Mouse (Mus musculus) intestine, embryonic 14.5 days (tissue): ENCODE results near the gene Syt12. TPM values are rescaled to one million over a fixed set of nuclear protein-coding genes. Genes with fewer than 3 reads are reported as not detected.
"Not testable (repeated sequence)": the region's sequence is repeated elsewhere in the genome, so short reads cannot be mapped to it uniquely, and the experiment has no call there.

Experiments
- ATAC-seq: fragments of 200-750 bp; cut with Nextera tagmentation; replicated peaks from 2 replicates; pipeline ENCODE4 v1.8.0; 2017; ENCODE audit warnings: low read depth, moderate number of reproducible peaks, moderate TSS enrichment, moderate library complexity; ENCODE audit not compliant: low FRiP score, low TSS enrichment
- DNase-seq: peaks from one replicate; pipeline ENCODE4 v3.0.0-alpha.2; 2018; ENCODE audit warnings: low spot score
- H3K27ac ChIP-seq: fragments of 300-500 bp; sonication (generic); 2 replicates; pipeline ENCODE4 v1.5.1; 2014; ENCODE audit warnings: low read depth, mild to moderate bottlenecking, control low read depth
- H3K27me3 ChIP-seq: fragments of 300-500 bp; sonication (generic); replicated peaks from 2 replicates; pipeline ENCODE4 v1.6.1; 2014; ENCODE audit warnings: low read length, control low read depth; ENCODE audit not compliant: control insufficient read depth, insufficient read depth
- H3K36me3 ChIP-seq: fragments of 300-500 bp; sonication (generic); 2 replicates; pipeline ENCODE4 v1.6.1; 2014; ENCODE audit warnings: low read length, control low read depth; ENCODE audit not compliant: control insufficient read depth, insufficient read depth
- H3K4me1 ChIP-seq: fragments of 300-500 bp; sonication (generic); replicated peaks from 2 replicates; pipeline ENCODE4 v1.6.1; 2014; ENCODE audit warnings: low read length, control low read depth, mixed read lengths; ENCODE audit not compliant: control insufficient read depth, insufficient read depth
- H3K4me2 ChIP-seq: fragments of 300-500 bp; sonication (generic); 2 replicates; pipeline ENCODE4 v1.6.1; 2014; ENCODE audit warnings: low read length
- H3K4me3 ChIP-seq: fragments of 300-500 bp; sonication (generic); 2 replicates; pipeline ENCODE4 v1.5.1; 2014; ENCODE audit warnings: low read depth, low read length, control low read depth, mixed read lengths
- H3K9ac ChIP-seq: fragments of 300-500 bp; sonication (generic); 2 replicates; pipeline ENCODE4 v1.6.1; 2014; ENCODE audit warnings: mild to moderate bottlenecking, low read length
- H3K9me3 ChIP-seq: fragments of 300-500 bp; sonication (generic); 2 replicates; pipeline ENCODE4 v1.6.1; 2016; ENCODE audit warnings: low read length, control low read depth; ENCODE audit not compliant: control insufficient read depth
- WGBS: fragments of 180-500 bp; shearing (Covaris S2); extraction: QIAGEN DNeasy Blood & Tissue Kit; methylation state at CpG from one replicate; pipeline ENCODE4 v1.1.7; 2014; 5-methylcytosine and 5-hydroxymethylcytosine counted together
- polyA plus RNA-seq: library from polyadenylated mRNA; unstranded; fragments of >200 nt; fragmentation: Nextera tagmentation; extraction: Ambion mirVana; gene quantifications from 2 replicates; pipeline ENCODE4 v1.2.1, GENCODE M21; 2014

Gene Syt12
- polyA plus RNA-seq, 1 experiment from 2014 or later: 0.47 TPM

- Histone ChIP-seq H3K4me1 (no peaks in the 10 kb centered on the region), H3K9me3 (no peaks in the 10 kb centered on the region), H3K4me2 (no peak overlapping the region), H3K27me3 (no peaks in the 10 kb centered on the region), H3K36me3 (no peaks in the 10 kb centered on the region), H3K27ac (no peak overlapping the region), H3K4me3 (no peak overlapping the region), H3K9ac (no peak overlapping the region)
- WGBS: 81% methylated on average over 8 of the region's 8 CpGs
- DNase-seq (no peak), ATAC-seq (no peak)
These were observed 15.3 kb downstream of the Syt12 start for GRCm38 (mm10) chr19:4461981-4462380.

- Histone ChIP-seq H3K4me3 (no peak overlapping the region), H3K9ac (no peak overlapping the region), H3K36me3 (no peaks in the 10 kb centered on the region), H3K4me1 (no peaks in the 10 kb centered on the region; the same call in 1 of the 2 replicates), H3K9me3 (no peaks in the 10 kb centered on the region), H3K4me2 (no peak overlapping the region), H3K27ac (no peak overlapping the region), H3K27me3 (no peaks in the 10 kb centered on the region)
- WGBS: 13% methylated on average over 11 of the region's 11 CpGs
- DNase-seq: peak; percentile 85
- ATAC-seq: no peak
These were observed 21.0 kb downstream of the Syt12 start for GRCm38 (mm10) chr19:4456227-4456626.

GRCm38 (mm10) chr19:4455071-4455800 lies 22.0 kb downstream of the Syt12 start:
- no peaks in the 10 kb centered on the region for H3K9me3 ChIP-seq
- no peak overlapping the region for H3K4me3 ChIP-seq
- H3K4me1 ChIP-seq: no peaks in the 10 kb centered on the region; the same call in 1 of the 2 replicates
- no peak overlapping the region for H3K27ac ChIP-seq
- whole genome bisulfite sequencing: 79% methylated on average over 15 of the region's 15 CpGs
- H3K4me2 ChIP-seq: no peak overlapping the region
- no peak overlapping the region for H3K9ac ChIP-seq
- H3K36me3 ChIP-seq: no peaks in the 10 kb centered on the region
- no peak for ATAC-seq
- no peaks in the 10 kb centered on the region for H3K27me3 ChIP-seq
- DNase-seq: no peak

- 14% methylated on average over 1 of the region's 1 CpGs for WGBS
- not testable (repeated sequence) for H3K4me1 ChIP-seq, H3K4me3 ChIP-seq, H3K9me3 ChIP-seq, DNase-seq, H3K27ac ChIP-seq, ATAC-seq, H3K9ac ChIP-seq, H3K36me3 ChIP-seq, H3K27me3 ChIP-seq, H3K4me2 ChIP-seq
These were observed 23.2 kb downstream of the Syt12 start for GRCm38 (mm10) chr19:4454040-4454439.

GRCm38 (mm10) chr19:4452525-4452924 lies 24.7 kb downstream of the Syt12 start:
- DNase-seq (no peak), ATAC-seq (no peak)
- Histone ChIP-seq H3K27ac (no peak overlapping the region), H3K4me2 (no peak overlapping the region), H3K9me3 (no peaks in the 10 kb centered on the region), H3K4me3 (no peak overlapping the region), H3K36me3 (no peaks in the 10 kb centered on the region), H3K4me1 (no peaks in the 10 kb centered on the region; the same call in 1 of the 2 replicates), H3K9ac (no peak overlapping the region), H3K27me3 (no peaks in the 10 kb centered on the region)
- WGBS: 45% methylated on average over 4 of the region's 4 CpGs

- no peaks in the 10 kb centered on the region for H3K27me3 ChIP-seq
- ATAC-seq (no peak), DNase-seq (no peak)
- H3K4me3 ChIP-seq: no peak overlapping the region
- no peak overlapping the region for H3K9ac ChIP-seq
- 39% methylated on average over 5 of the region's 5 CpGs for WGBS
- H3K4me2 ChIP-seq: no peak overlapping the region
- H3K36me3 ChIP-seq: no peaks in the 10 kb centered on the region
- H3K4me1 ChIP-seq: no peaks in the 10 kb centered on the region; the same call in 1 of the 2 replicates
- no peaks in the 10 kb centered on the region for H3K9me3 ChIP-seq
- no peak overlapping the region for H3K27ac ChIP-seq
These were observed 25.3 kb downstream of the Syt12 start for GRCm38 (mm10) chr19:4451965-4452364.

GRCm38 (mm10) chr19:4451098-4451497 lies 26.1 kb downstream of the Syt12 start:
- Histone ChIP-seq H3K27ac (no peak overlapping the region), H3K9ac (no peak overlapping the region), H3K27me3 (no peaks in the 10 kb centered on the region), H3K9me3 (no peaks in the 10 kb centered on the region), H3K4me2 (no peak overlapping the region), H3K36me3 (no peaks in the 10 kb centered on the region), H3K4me3 (no peak overlapping the region), H3K4me1 (no peaks in the 10 kb centered on the region)
- DNase-seq: no peak
- 60% methylated on average over 8 of the region's 8 CpGs for WGBS
- ATAC-seq: peak; percentile 32; the same call in 1 of the 2 replicates

GRCm38 (mm10) chr19:4450666-4451065 lies 26.6 kb downstream of the Syt12 start:
- no peak overlapping the region for H3K4me2 ChIP-seq
- no peak overlapping the region for H3K4me3 ChIP-seq
- DNase-seq (no peak), ATAC-seq (peak; percentile 51; the same call in 1 of the 2 replicates)
- H3K36me3 ChIP-seq: no peaks in the 10 kb centered on the region
- H3K9me3 ChIP-seq: no peaks in the 10 kb centered on the region
- H3K9ac ChIP-seq: no peak overlapping the region
- no peaks in the 10 kb centered on the region for H3K27me3 ChIP-seq
- 55% methylated on average over 5 of the region's 5 CpGs for WGBS
- no peaks in the 10 kb centered on the region for H3K4me1 ChIP-seq
- H3K27ac ChIP-seq: no peak overlapping the region

GRCm38 (mm10) chr19:4449230-4449629 lies 28.0 kb downstream of the Syt12 start:
- H3K4me2 ChIP-seq: no peak overlapping the region
- DNase-seq (no peak), ATAC-seq (no peak)
- no peak overlapping the region for H3K27ac ChIP-seq
- no peaks in the 10 kb centered on the region for H3K4me1 ChIP-seq
- no peak overlapping the region for H3K9ac ChIP-seq
- no peaks in the 10 kb centered on the region for H3K27me3 ChIP-seq
- no peak overlapping the region for H3K4me3 ChIP-seq
- no peaks in the 10 kb centered on the region for H3K9me3 ChIP-seq
- H3K36me3 ChIP-seq: no peaks in the 10 kb centered on the region
- 91% methylated on average over 9 of the region's 9 CpGs for WGBS
